Comparison of ENCODE assay signal across 16 mouse cellular contexts in genomic region chr10:7142287-7142686, GRCm38 (mm10).
DNase-seq lines count a peak whose midpoint lies in the region; ATAC-seq and TF ChIP-seq lines count a peak whose summit lies in the region.
"Had no signal": no experiment of that assay in that cellular context is flagged by ENCODE, and none has a peak within 500 bp of the region (broad histone marks: within the 10 kb centered on the region; RNA-seq: fewer than 3 reads in every experiment).

No protein-coding gene starts in this region.

- H3K36me3 ChIP-seq in forebrain, embryonic 11.5 days (ENCODE audit: control insufficient read depth, insufficient read depth, low read length) = no peaks in the 10 kb centered on the region
- no peaks in the 10 kb centered on the region for H3K36me3 ChIP-seq in forebrain, postnatal 0 days (ENCODE audit: insufficient read depth)
- peaks cover 9% of the 10 kb centered on the region; the same call in 1 of the 2 replicates for H3K36me3 ChIP-seq in heart, postnatal 0 days (replicated peaks; ENCODE audit: control insufficient read depth, insufficient read depth, low read length)
- H3K36me3 ChIP-seq in midbrain, embryonic 14.5 days (ENCODE audit: control insufficient read depth, insufficient read depth, low read length) = no peaks in the 10 kb centered on the region
- H3K36me3 ChIP-seq: midbrain, embryonic 12.5 days; neural tube, embryonic 12.5 days had no signal

- H3K27me3 ChIP-seq in forebrain, embryonic 11.5 days (ENCODE audit: control insufficient read depth, insufficient read depth, low read length) = no peaks in the 10 kb centered on the region
- no peaks in the 10 kb centered on the region for H3K27me3 ChIP-seq in forebrain, postnatal 0 days (ENCODE audit: insufficient read depth, low read length)
- no peaks in the 10 kb centered on the region for H3K27me3 ChIP-seq in heart, postnatal 0 days (ENCODE audit: control insufficient read depth, insufficient read depth, low read length)
- H3K27me3 ChIP-seq in midbrain, embryonic 14.5 days (ENCODE audit: control insufficient read depth, insufficient read depth, low read length) = no peaks in the 10 kb centered on the region
- H3K27me3 ChIP-seq: embryonic facial prominence, embryonic 15.5 days; liver, embryonic 12.5 days; midbrain, embryonic 12.5 days; neural tube, embryonic 12.5 days had no signal

- TF ChIP-seq EP300 in heart, postnatal 0 days (IDR thresholded peaks at IDR 0.05; ENCODE audit: low read depth) = peak; percentile 66; the same call in 1 of the 2 replicates

- H3K4me2 ChIP-seq in forebrain, embryonic 11.5 days (ENCODE audit: low read depth, low read length, severe bottlenecking) = no peak overlapping the region
- H3K4me2 ChIP-seq in forebrain, postnatal 0 days (ENCODE audit: low read depth) = no peak overlapping the region
- H3K4me2 ChIP-seq in heart, postnatal 0 days (ENCODE audit: low read depth, low read length) = no peak overlapping the region
- no peak overlapping the region for H3K4me2 ChIP-seq in midbrain, embryonic 14.5 days (ENCODE audit: low read length)
- H3K4me2 ChIP-seq: embryonic facial prominence, embryonic 15.5 days; liver, embryonic 12.5 days; midbrain, embryonic 12.5 days; neural tube, embryonic 12.5 days had no signal

- H3K9ac ChIP-seq in forebrain, embryonic 11.5 days (ENCODE audit: low read length) = no peak overlapping the region
- no peak overlapping the region for H3K9ac ChIP-seq in forebrain, postnatal 0 days
- no peak overlapping the region for H3K9ac ChIP-seq in heart, postnatal 0 days (replicated peaks; ENCODE audit: low read depth, low read length)
- no peak overlapping the region for H3K9ac ChIP-seq in midbrain, embryonic 14.5 days (replicated peaks; ENCODE audit: low read length)
- H3K9ac ChIP-seq: embryonic facial prominence, embryonic 15.5 days; liver, embryonic 12.5 days; midbrain, embryonic 12.5 days; neural tube, embryonic 12.5 days had no signal

- TF ChIP-seq CTCF in forebrain, postnatal 0 days (IDR thresholded peaks at IDR 0.05; ENCODE audit: low read depth) = no peak
- TF ChIP-seq CTCF in heart, postnatal 0 days (IDR thresholded peaks at IDR 0.05; ENCODE audit: low read depth) = no peak

- no peak overlapping the region for H3K27ac ChIP-seq in forebrain, embryonic 11.5 days (ENCODE audit: low read depth, low read length)
- no peak overlapping the region for H3K27ac ChIP-seq in forebrain, postnatal 0 days (ENCODE audit: low read depth, low read length)
- peak overlapping the region; percentile 54 for H3K27ac ChIP-seq in heart, postnatal 0 days (ENCODE audit: low read depth)
- H3K27ac ChIP-seq in midbrain, embryonic 14.5 days (replicated peaks; ENCODE audit: low read depth, low read length) = no peak overlapping the region
- H3K27ac ChIP-seq: embryonic facial prominence, embryonic 15.5 days; liver, embryonic 12.5 days; midbrain, embryonic 12.5 days; neural tube, embryonic 12.5 days had no signal

- no peak for ATAC-seq in forebrain, embryonic 11.5 days (replicated peaks; ENCODE audit: low FRiP score)
- no peak for ATAC-seq in forebrain, postnatal 0 days
- peak; percentile 69 for ATAC-seq in heart, postnatal 0 days (ENCODE audit: insufficient read depth, low read depth)
- ATAC-seq in midbrain, embryonic 14.5 days (ENCODE audit: low FRiP score, low TSS enrichment) = no peak
- ATAC-seq: activated CD4-positive, CD25-positive, alpha-beta regulatory T cell, adult 4 months; forebrain, embryonic 16.5 days; liver, embryonic 12.5 days had no signal

- H3K9me3 ChIP-seq in forebrain, embryonic 11.5 days (ENCODE audit: control insufficient read depth, low read length) = no peaks in the 10 kb centered on the region
- no peaks in the 10 kb centered on the region for H3K9me3 ChIP-seq in forebrain, postnatal 0 days (ENCODE audit: low read length)
- no peaks in the 10 kb centered on the region for H3K9me3 ChIP-seq in heart, postnatal 0 days (replicated peaks; ENCODE audit: control insufficient read depth, low read length)
- H3K9me3 ChIP-seq in midbrain, embryonic 14.5 days (ENCODE audit: control insufficient read depth, low read length) = no peaks in the 10 kb centered on the region
- H3K9me3 ChIP-seq: embryonic facial prominence, embryonic 15.5 days; liver, embryonic 12.5 days; midbrain, embryonic 12.5 days; neural tube, embryonic 12.5 days had no signal

- 92% methylated on average over 8 of the region's 8 CpGs for WGBS in forebrain, embryonic 11.5 days
- 92% methylated on average over 8 of the region's 8 CpGs for whole genome bisulfite sequencing in forebrain, postnatal 0 days
- 15% methylated on average over 8 of the region's 8 CpGs for WGBS in heart, postnatal 0 days
- WGBS in midbrain, embryonic 14.5 days = 96% methylated on average over 8 of the region's 8 CpGs

- peak; percentile 45 for DNase-seq in forebrain, embryonic 11.5 days (ENCODE audit: low spot score)
- DNase-seq in forebrain, postnatal 0 days = no peak
- DNase-seq in kidney, adult 9 months = peak; percentile 69
- DNase-seq in kidney, adult 18-20 months = no peak
- DNase-seq in heart, postnatal 0 days (ENCODE audit: low spot score) = peak; percentile 92
- DNase-seq in lung, postnatal 25 days (ENCODE audit: low spot score) = peak; percentile 64
- no peak for DNase-seq in midbrain, embryonic 14.5 days
- no peak for DNase-seq in layer of hippocampus, adult 8-10 months (ENCODE audit: low spot score in 2 of 2)
- DNase-seq: cerebellum, postnatal 36 days; thymus, adult 2 months had no signal

- H3K4me1 ChIP-seq in forebrain, embryonic 11.5 days (replicated peaks; ENCODE audit: control insufficient read depth, insufficient read depth, low read length) = no peaks in the 10 kb centered on the region
- H3K4me1 ChIP-seq in forebrain, postnatal 0 days (ENCODE audit: insufficient read depth) = no peaks in the 10 kb centered on the region
- H3K4me1 ChIP-seq in heart, postnatal 0 days (ENCODE audit: control insufficient read depth, insufficient read depth) = peaks cover 47% of the 10 kb centered on the region
- no peaks in the 10 kb centered on the region for H3K4me1 ChIP-seq in midbrain, embryonic 14.5 days (ENCODE audit: control insufficient read depth, insufficient read depth, low read length)
- H3K4me1 ChIP-seq: embryonic facial prominence, embryonic 15.5 days; liver, embryonic 12.5 days; midbrain, embryonic 12.5 days; neural tube, embryonic 12.5 days had no signal

- H3K4me3 ChIP-seq in forebrain, embryonic 11.5 days (ENCODE audit: low read depth, low read length) = no peak overlapping the region
- H3K4me3 ChIP-seq in forebrain, postnatal 0 days (ENCODE audit: low read depth, low read length) = no peak overlapping the region
- H3K4me3 ChIP-seq in heart, postnatal 0 days (ENCODE audit: low read depth, low read length) = no peak overlapping the region
- no peak overlapping the region for H3K4me3 ChIP-seq in midbrain, embryonic 14.5 days (replicated peaks; ENCODE audit: low read depth, low read length)
- H3K4me3 ChIP-seq: embryonic facial prominence, embryonic 15.5 days; liver, embryonic 12.5 days; midbrain, embryonic 12.5 days; neural tube, embryonic 12.5 days had no signal

Comparison
In these comparisons a context has a peak if more than half of its experiments do, and no peak if none do; other contexts are left out.
1. DNase-seq: peak in forebrain, embryonic 11.5 days (single experiment), kidney, adult 9 months (single experiment), heart, postnatal 0 days (single experiment) and lung, postnatal 25 days (single experiment); none in forebrain, postnatal 0 days (single experiment), kidney, adult 18-20 months (single experiment), midbrain, embryonic 14.5 days (single experiment) and layer of hippocampus, adult 8-10 months (0 of 2).